ENCODE assay signal across 2 mouse cellular contexts in the genomic region with DNA sequence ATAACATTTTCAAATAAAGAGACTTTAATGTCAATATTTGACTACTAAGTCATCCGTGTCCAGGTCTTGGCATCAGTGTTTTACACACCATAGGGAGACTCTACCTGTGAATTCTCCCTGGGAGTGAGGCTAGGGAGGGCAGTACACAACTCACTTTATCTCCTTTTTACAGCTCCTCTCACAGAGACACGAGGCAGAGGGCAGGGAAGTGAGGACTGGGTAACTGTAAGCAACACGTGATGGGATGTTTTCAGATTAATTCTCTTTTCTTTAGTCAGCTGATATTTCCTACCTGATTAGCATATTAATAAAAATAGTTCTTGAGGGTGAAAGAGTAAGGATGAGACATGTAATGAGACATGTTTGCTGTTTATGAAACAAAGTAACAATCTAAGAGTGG.
TF ChIP-seq lines count a peak whose summit lies in the region.

No protein-coding gene starts in this region.

TF ChIP-seq in CH12.LX, 34 proteins besides CTCF, POLR2A, EP300 and RAD21 (continued from another document):
- TF ChIP-seq POLR2AphosphoS2 (IDR thresholded peaks at IDR 0.05; ENCODE audit: low read depth, low read length) (no peak), ELF1 (IDR thresholded peaks at IDR 0.05; ENCODE audit: low read depth, low read length) (no peak), GABPA (IDR thresholded peaks at IDR 0.05; ENCODE audit: insufficient replicate concordance, low read depth, low read length) (no peak)

TF ChIP-seq in MEL, 35 proteins besides CTCF, POLR2A, EP300 and RAD21 (continued from another document):
- TF ChIP-seq MYC (IDR thresholded peaks at IDR 0.05; ENCODE audit: low read depth, low read length) (peak; percentile 70; the same call in 1 of the 2 replicates), ZMIZ1 (IDR thresholded peaks at IDR 0.05; ENCODE audit: low read depth, low read length) (no peak), MEF2A (IDR thresholded peaks at IDR 0.05; ENCODE audit: extremely low read depth, insufficient replicate concordance, low read depth, low read length, poor library complexity, severe bottlenecking) (peak; percentile 48; the same call in 1 of the 2 replicates), ZNF384 (IDR thresholded peaks at IDR 0.05; ENCODE audit: low read depth, low read length) (no peak), UBTF (IDR thresholded peaks at IDR 0.05; ENCODE audit: borderline replicate concordance, insufficient read depth, low read depth, low read length) (no peak), HCFC1 (IDR thresholded peaks at IDR 0.05; ENCODE audit: low read depth, low read length) (no peak), ZKSCAN1 (IDR thresholded peaks at IDR 0.05; ENCODE audit: low read depth, low read length) (no peak), MAX (IDR thresholded peaks at IDR 0.05; ENCODE audit: low read length) (peak; percentile 85), E2F4 (IDR thresholded peaks at IDR 0.05; ENCODE audit: borderline replicate concordance, low read depth, low read length) (no peak), POLR2AphosphoS2 (IDR thresholded peaks at IDR 0.05; ENCODE audit: low read length) (no peak), NELFE (IDR thresholded peaks at IDR 0.05; ENCODE audit: low read depth, low read length) (no peak), ELF1 (IDR thresholded peaks at IDR 0.05; ENCODE audit: low read depth, low read length) (no peak), SMC3 (IDR thresholded peaks at IDR 0.05; ENCODE audit: low read depth, low read length) (no peak), GABPA (IDR thresholded peaks at IDR 0.05; ENCODE audit: low read depth, low read length) (no peak), BHLHE40 (IDR thresholded peaks at IDR 0.05; ENCODE audit: borderline replicate concordance, low read depth, low read length) (peak; percentile 92), JUND (IDR thresholded peaks at IDR 0.05; ENCODE audit: low read depth, low read length) (no peak), TAL1 (IDR thresholded peaks at IDR 0.05; ENCODE audit: low read length) (peak; percentile 58), MAFK (IDR thresholded peaks at IDR 0.05; ENCODE audit: borderline replicate concordance, low read depth, low read length) (no peak), CHD2 (IDR thresholded peaks at IDR 0.05; ENCODE audit: low read length) (no peak), CHD1 (IDR thresholded peaks at IDR 0.05; ENCODE audit: low read depth, low read length) (no peak), SIN3A (IDR thresholded peaks at IDR 0.05; ENCODE audit: low read length) (peak; percentile 71), GATA1 (IDR thresholded peaks at IDR 0.05; ENCODE audit: low read depth, low read length) (no peak; the same call in 1 of the 2 replicates), USF2 (IDR thresholded peaks at IDR 0.05; ENCODE audit: borderline replicate concordance in 1 of 2, insufficient read depth in 1 of 2, low read depth in 1 of 2, low read length in 2 of 2) (peak; percentile 22 to 71; a peak in 2 of 4 replicates), MYB (IDR thresholded peaks at IDR 0.05; ENCODE audit: low read depth, low read length) (no peak), NRF1 (IDR thresholded peaks at IDR 0.05; ENCODE audit: insufficient read depth, low read depth, low read length, poor library complexity, severe bottlenecking) (no peak), USF1 (IDR thresholded peaks at IDR 0.05; ENCODE audit: low read depth, low read length) (peak; percentile 93)
